Mouse (Mus musculus) Patski (cell line): ENCODE data around the gene Tmem130. TPM values are rescaled to one million over a fixed set of nuclear protein-coding genes. Genes with fewer than 3 reads are reported as not detected.

Source experiments
- ATAC-seq: fragments of 100-300 bp; one replicate; pipeline ENCODE4 v1.8.0; 2021
- CTCF ChIA-PET: fragments of 350-600 bp; sonication (Branson Sonifier 250); formaldehyde crosslinking; loops from one replicate; lab custom pipeline; 2022; ENCODE audit warnings: inconsistent platforms; lab: Charles Lee
- POLR2A ChIA-PET: fragments of 350-600 bp; sonication (Branson Sonifier 250); formaldehyde crosslinking; loops from one replicate; lab custom pipeline; 2022; ENCODE audit warnings: antibody characterized with exemption, inconsistent platforms; lab: Charles Lee
- DNase-seq: peaks from one replicate; pipeline ENCODE4 v3.0.0-alpha.2; 2011; ENCODE audit warnings: low read depth, low spot score
- H3K27me3 ChIP-seq: fragments of 371-371 bp; one replicate; pipeline ENCODE4 v1.5.1; 2021
- CTCF ChIP-seq: fragments of 100-300 bp; IDR thresholded peaks from one replicate; pipeline ENCODE4 v1.5.1; 2021
- in situ Hi-C: fragments of 300-500 bp; cut with MboI; formaldehyde crosslinking; loops from 3 replicates; pipeline ENCODE4 v1.11.1; 2018; ENCODE audit warnings: low pct_unique_long_range_greater_than_20kb, mixed read lengths
- polyA plus RNA-seq: library from polyadenylated mRNA; unstranded; gene quantifications from one replicate; pipeline ENCODE4 v1.2.3, GENCODE M21; 2021

The Tmem130 gene
- polyA plus RNA-seq, 1 experiment from 2014 or later, result 0.09 TPM

DNA sequence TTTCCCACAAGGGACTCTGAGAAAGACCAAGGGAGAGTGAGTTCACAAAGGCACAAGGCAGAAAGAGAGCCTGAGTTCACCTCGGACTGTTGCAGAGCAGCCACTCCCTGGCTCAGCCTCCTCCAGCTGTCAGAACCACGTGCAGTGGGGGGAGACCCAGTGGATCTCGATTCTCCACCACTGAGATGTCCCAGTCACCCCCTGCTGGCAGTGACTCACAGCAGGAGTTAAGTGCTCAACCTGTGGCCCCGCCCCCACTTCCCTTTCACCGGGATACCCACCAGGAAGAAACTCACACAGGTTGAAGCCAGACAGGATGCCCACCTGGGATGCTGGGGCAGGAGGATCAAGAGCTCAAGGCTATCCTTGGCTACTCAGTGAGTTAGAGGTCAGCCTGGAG, 9.2 kb downstream of the Tmem130 start:
- ATAC-seq, result no peak
- no peak for DNase-seq
- no peak for TF ChIP-seq CTCF
- CTCF ChIA-PET, result interaction anchor here (1.0 to 1.3 kb wide), 2 partner anchors 11 to 14 kb away, joined by 3 to 6 read pairs; no protein-coding TSS in a partner anchor
- H3K27me3 ChIP-seq, result no peaks in the 10 kb centered on the region
- in situ Hi-C loops, result no loop called here
- POLR2A ChIA-PET, result interaction anchor here (0.6 kb wide), 1 partner anchor 12 kb away, joined by 6 read pairs; no protein-coding TSS in a partner anchor

DNA sequence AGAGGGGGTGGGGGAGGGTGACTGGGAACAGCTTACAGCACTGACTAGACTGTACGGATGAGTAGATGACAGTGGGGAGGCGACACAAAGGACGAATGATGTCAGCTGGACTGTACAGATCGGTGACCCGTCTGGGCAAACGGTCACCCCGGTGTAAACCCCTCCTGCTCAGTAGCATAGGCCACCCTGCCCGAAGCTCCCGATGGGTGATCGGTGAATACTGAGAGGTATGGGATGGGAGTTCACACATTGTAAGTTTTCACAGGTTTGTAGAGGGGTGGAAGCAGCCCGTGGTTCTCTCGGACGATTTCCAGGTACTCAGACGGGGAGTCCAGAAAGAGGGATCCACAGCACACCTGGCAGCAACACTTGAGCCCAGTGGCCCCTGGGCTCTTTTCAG, 24.5 kb downstream of the Tmem130 start:
- no peak for TF ChIP-seq CTCF
- in situ Hi-C loops, result loop anchor here (5.0 to 25.0 kb wide), 2 partner anchors 350 to 675 kb away; no protein-coding TSS in a partner anchor
- ATAC-seq (no peak), DNase-seq (no peak)
- H3K27me3 ChIP-seq, result no peaks in the 10 kb centered on the region
- ChIA-PET POLR2A (no interaction called here), CTCF (interaction anchor here (1.2 kb wide), 1 partner anchor 11 kb away, joined by 3 read pairs; no protein-coding TSS in a partner anchor)

DNA sequence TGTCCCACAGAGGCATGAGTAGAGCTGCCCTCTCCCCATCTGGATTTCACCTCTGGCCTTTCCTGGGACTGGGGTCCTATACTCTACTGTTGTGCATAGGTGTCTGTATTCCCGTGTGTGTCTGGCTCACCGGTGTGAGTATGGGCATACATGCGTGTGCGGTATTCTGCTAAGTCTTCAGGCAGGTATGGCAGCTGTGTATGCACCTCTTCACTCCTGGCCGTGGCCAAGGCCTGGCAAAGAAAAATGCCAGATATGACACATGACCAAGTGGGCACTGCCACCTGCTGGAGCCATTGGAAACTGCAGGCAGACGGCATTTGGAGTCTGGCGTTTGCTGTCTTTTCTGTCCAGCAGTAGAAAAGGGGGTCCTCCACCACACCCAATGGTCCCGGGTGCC, 26.7 kb downstream of the Tmem130 start:
- ATAC-seq, result peak; percentile 10
- ChIA-PET POLR2A (no interaction called here), CTCF (interaction anchor here (0.7 to 1.6 kb wide), 8 partner anchors 9 to 693 kb away, joined by 3 to 4 read pairs (median 3); no protein-coding TSS in a partner anchor)
- in situ Hi-C loops, result loop anchor here (5.0 to 25.0 kb wide), 2 partner anchors 348 to 673 kb away; no protein-coding TSS in a partner anchor
- no peak for DNase-seq
- no peaks in the 10 kb centered on the region for H3K27me3 ChIP-seq
- TF ChIP-seq CTCF, result peak; percentile 83

DNA sequence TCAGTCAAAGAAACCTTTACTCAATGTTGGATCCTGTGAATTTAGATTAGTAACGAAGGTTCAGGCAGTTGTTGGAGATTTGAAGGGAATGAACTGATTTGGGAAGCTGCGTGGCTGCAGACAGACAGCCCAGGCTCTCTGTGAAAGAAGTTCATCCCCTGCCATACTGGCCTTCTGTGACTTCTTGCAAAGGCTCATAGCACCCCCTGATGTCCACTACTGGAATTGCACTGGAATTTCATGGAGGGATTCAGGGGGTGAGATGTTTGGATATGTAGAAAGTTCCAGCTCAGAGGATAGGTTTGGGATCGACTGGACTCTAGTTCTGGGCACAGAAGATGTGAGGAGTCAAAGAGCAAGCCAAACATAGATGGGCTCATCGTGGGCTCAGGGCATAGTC, 27.7 kb downstream of the Tmem130 start:
- peak; percentile 48 for ATAC-seq
- H3K27me3 ChIP-seq, result peaks cover 3% of the 10 kb centered on the region
- peak; percentile 13 for DNase-seq
- ChIA-PET CTCF (interaction anchor here (0.6 to 1.6 kb wide), 7 partner anchors 9 to 692 kb away, joined by 3 to 4 read pairs (median 3); partner anchors contain the start of gene Tmem130), POLR2A (no interaction called here)
- peak; percentile 89 for TF ChIP-seq CTCF
- in situ Hi-C loops, result loop anchor here (25.0 kb wide), 1 partner anchor 672 kb away; no protein-coding TSS in a partner anchor

DNA sequence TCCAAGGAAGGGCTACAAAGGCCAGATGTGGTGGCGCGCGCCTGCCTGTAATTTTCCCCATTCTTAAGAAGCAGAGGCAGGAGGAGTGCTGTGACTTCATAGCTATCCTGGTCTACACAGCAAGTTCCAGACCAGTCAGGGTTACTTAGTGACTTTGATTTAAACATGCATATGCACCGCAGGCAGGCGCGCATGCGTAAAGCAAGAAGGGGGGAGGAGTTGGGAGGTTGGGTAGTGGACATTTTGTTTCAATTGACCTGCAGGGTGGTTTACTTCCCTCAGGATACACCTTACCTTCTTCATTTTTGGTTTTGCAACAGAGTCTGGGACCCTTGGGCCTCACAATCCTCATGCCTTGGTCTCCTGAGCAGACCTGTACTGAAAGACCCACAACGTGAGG, 32.4 kb downstream of the Tmem130 start:
- in situ Hi-C loops, result loop anchor here (25.0 kb wide), 1 partner anchor 667 kb away; no protein-coding TSS in a partner anchor
- DNase-seq, result no peak
- CTCF ChIA-PET, result no interaction called here

DNA sequence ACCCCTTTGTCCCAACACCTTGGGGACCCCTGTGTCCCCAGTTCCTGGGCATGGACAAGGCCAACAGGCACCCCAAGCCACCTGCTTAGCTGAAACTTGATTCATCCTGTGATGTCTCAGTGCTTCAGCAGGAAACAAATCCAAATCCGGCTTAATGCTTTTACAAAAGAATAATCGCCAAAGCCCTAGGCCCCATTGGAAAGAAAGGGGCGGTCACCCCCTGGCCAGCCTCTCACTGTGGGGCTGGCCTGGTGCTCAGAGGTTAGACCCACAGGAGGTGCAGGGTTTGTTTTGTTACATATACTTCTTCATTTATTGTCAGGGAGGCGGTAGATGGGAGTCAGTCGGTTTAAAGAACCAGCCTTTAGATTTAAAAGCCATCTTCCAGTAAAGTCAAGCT, 33.4 kb downstream of the Tmem130 start:
- POLR2A ChIA-PET, result interaction anchor here (0.7 kb wide), 1 partner anchor 449 kb away, joined by 4 read pairs; no protein-coding TSS in a partner anchor
- no peak for ATAC-seq

More for the DNA sequence above, 32.4 kb downstream of the Tmem130 start:
- no peak for TF ChIP-seq CTCF
- H3K27me3 ChIP-seq, result peaks cover 13% of the 10 kb centered on the region
- ATAC-seq, result no peak
- POLR2A ChIA-PET, result no interaction called here

DNA sequence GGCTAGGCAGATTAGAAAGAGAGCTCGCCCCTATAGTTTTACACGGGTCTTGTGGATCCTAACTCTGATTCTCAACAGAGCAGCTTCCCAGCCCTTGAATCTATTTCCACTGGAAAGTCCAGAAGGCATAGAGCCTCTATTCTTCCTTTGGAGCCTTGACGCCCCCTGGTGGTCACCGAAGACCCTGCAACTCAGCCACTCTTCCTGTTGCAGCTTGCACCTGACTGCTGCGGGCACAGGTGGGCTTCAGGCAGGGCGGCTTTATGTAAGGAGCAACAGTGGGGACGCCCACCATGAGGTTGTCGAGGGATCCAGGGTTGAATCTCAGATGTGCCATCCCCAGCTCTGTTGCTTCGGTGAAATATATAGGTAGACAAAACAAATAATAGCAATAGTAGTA, 34.5 kb downstream of the Tmem130 start:
- H3K27me3 ChIP-seq, result peaks cover 13% of the 10 kb centered on the region
- DNase-seq, result no peak
- in situ Hi-C loops, result loop anchor here (25.0 kb wide), 1 partner anchor 665 kb away; no protein-coding TSS in a partner anchor
- ChIA-PET CTCF (interaction anchor here (0.7 to 1.4 kb wide), 4 partner anchors 10 to 363 kb away, joined by 3 to 7 read pairs (median 4); no protein-coding TSS in a partner anchor), POLR2A (no interaction called here)
- ATAC-seq, result peak; percentile 24
- peak; percentile 96 for TF ChIP-seq CTCF

More for the DNA sequence above, 33.4 kb downstream of the Tmem130 start:
- no peak for TF ChIP-seq CTCF
- in situ Hi-C loops, result loop anchor here (25.0 kb wide), 1 partner anchor 666 kb away; no protein-coding TSS in a partner anchor
- no peak for DNase-seq
- CTCF ChIA-PET, result interaction anchor here (1.3 kb wide), 1 partner anchor 364 kb away, joined by 3 read pairs; no protein-coding TSS in a partner anchor
- H3K27me3 ChIP-seq, result peaks cover 13% of the 10 kb centered on the region

DNA sequence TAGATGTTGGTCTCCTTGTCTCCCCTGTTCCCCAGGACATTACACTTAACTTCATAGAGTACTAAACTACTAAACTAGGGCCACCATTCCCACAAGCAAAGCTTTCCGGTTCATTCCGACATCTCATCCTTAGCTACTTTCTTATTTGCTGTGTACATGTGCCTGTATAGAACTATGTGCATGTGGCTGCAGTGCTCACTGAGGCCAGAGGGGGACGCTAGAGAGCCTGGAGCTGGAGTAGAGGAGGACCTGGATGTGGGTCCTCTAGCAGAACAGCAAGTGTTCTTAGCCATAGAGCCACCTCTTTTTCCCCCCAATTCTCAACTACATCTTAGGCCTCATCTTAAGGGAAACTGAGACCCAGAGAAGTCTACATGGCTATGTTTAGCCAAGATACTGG, 36.1 kb downstream of the Tmem130 start:
- DNase-seq, result no peak
- POLR2A ChIA-PET, result no interaction called here
- in situ Hi-C loops, result loop anchor here (25.0 kb wide), 1 partner anchor 663 kb away; no protein-coding TSS in a partner anchor

DNA sequence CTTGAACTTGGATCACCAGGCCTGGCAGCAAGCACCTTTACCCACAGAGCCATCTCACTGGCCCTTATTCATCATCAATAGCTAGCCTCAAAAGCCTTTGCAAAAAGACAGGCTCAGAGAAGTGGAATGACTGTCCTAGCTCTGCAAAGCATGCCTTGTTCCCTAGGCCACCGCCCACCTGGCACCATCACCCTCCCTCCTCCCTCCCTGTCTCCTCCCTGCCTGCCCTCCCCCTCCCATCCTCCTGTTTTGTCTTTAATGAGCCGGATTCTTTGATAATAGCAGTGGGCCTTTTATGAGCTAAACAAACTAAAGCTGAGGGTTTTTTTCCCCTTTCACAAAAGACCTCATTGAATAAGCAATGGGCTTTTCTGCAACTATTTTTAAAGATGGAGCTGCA, 36.7 kb downstream of the Tmem130 start:
- no peak for TF ChIP-seq CTCF
- ChIA-PET CTCF (interaction anchor here (0.8 to 1.5 kb wide), 3 partner anchors 8 to 10 kb away, joined by 3 to 4 read pairs (median 3); no protein-coding TSS in a partner anchor), POLR2A (no interaction called here)
- H3K27me3 ChIP-seq, result peaks cover 13% of the 10 kb centered on the region
- no peak for DNase-seq
- in situ Hi-C loops, result loop anchor here (25.0 kb wide), 1 partner anchor 663 kb away; no protein-coding TSS in a partner anchor
- no peak for ATAC-seq

More for the DNA sequence above, 36.1 kb downstream of the Tmem130 start:
- CTCF ChIA-PET, result interaction anchor here (0.8 to 1.5 kb wide), 3 partner anchors 8 to 10 kb away, joined by 3 to 4 read pairs (median 3); no protein-coding TSS in a partner anchor
- no peak for ATAC-seq
- TF ChIP-seq CTCF, result peak; percentile 35
- peaks cover 13% of the 10 kb centered on the region for H3K27me3 ChIP-seq

DNA sequence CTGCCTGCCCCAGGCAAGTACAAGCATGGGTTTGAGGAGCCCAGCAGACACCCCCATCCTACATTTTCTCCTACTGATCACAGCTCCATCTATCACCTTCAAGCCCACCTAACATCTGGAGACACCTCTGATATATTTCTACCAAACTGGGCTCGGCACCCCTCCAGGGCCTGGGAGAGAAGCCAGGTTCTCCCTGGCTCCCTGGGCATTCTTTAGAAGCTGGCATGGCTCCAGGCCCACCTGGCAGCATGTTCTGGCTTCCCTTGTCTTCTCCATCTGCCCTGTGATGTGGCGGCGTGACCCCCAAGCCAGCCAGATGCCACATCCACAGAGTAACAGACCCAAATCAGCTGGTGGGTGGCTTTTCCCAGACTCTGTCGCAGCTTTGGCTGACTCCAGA, 41.3 kb downstream of the Tmem130 start:
- in situ Hi-C loops, result no loop called here
- POLR2A ChIA-PET, result no interaction called here
- H3K27me3 ChIP-seq, result peaks cover 20% of the 10 kb centered on the region
- no peak for DNase-seq
- ATAC-seq, result no peak
- CTCF ChIA-PET, result no interaction called here
- no peak for TF ChIP-seq CTCF

DNA sequence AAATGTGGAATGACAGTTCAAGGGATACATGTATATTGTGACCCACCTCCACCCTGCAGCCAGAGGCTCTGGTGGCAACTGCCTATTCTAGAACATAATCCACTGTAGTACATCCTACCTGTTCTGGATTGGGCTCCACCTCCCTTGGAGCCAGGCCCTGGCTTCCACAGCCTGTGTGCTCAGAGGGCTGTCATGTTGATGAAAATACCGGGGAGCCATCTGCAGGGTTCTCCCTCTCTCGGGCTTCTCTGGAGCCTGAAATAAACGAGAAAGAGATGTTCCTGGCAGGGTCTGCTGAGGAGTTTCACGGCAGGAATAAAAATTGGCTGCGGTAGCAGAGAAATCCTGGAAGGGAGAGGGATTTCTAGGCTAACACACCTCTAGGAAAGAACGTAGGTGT, 41.8 kb downstream of the Tmem130 start:
- in situ Hi-C loops, result no loop called here
- DNase-seq, result no peak
- no peak for ATAC-seq
- ChIA-PET CTCF (no interaction called here), POLR2A (no interaction called here)
- peaks cover 22% of the 10 kb centered on the region for H3K27me3 ChIP-seq
- no peak for TF ChIP-seq CTCF
